Mouse (Mus musculus): Measurements from ENCODE around the gene Hba-a2.
A peak's percentile ranks its signal among the peaks of the same experiment; 100 is the strongest.
"Not testable (repeated sequence)": the region's sequence is repeated elsewhere in the genome, so short reads cannot be mapped to it uniquely, and the experiment has no call there.

Hba-a2 gene

GRCm38 (mm10) chr11:32283091-32283777, 13.1 kb upstream of the Hba-a2 start, which contains the start of gene Hba-a1:
Gene Hba-a1 (plus strand): TSS chr11:32283511.
- DNase-seq (ENCODE audit: low spot score in 2 of 2) = not testable (repeated sequence)

GRCm38 (mm10) chr11:32284582-32284981, 11.7 kb upstream of the Hba-a2 start:
- not testable (repeated sequence) for DNase-seq (ENCODE audit: low spot score in 2 of 2)

- no peak for DNase-seq (ENCODE audit: low spot score in 2 of 2)
These were observed 11.1 kb upstream of the Hba-a2 start for GRCm38 (mm10) chr11:32285031-32285775.

GRCm38 (mm10) chr11:32285887-32286286, 10.4 kb upstream of the Hba-a2 start:
- DNase-seq (ENCODE audit: low spot score in 2 of 2) = not testable (repeated sequence)

- DNase-seq (ENCODE audit: low spot score in 2 of 2) = peak; percentile 58 to 75
These were observed 9.4 kb upstream of the Hba-a2 start, which contains the start of gene Hbq1b for GRCm38 (mm10) chr11:32286695-32287492. Gene Hbq1b (plus strand): TSS chr11:32286965.

- DNase-seq (ENCODE audit: low spot score in 2 of 2) = no peak
These were observed 8.8 kb upstream of the Hba-a2 start for GRCm38 (mm10) chr11:32287493-32287825.

- not testable (repeated sequence) for DNase-seq (ENCODE audit: low spot score in 2 of 2)
These were observed 3.5 kb upstream of the Hba-a2 start for GRCm38 (mm10) chr11:32292819-32293218.

- not testable (repeated sequence) for DNase-seq (ENCODE audit: low spot score in 2 of 2)
These were observed 2.8 kb upstream of the Hba-a2 start for GRCm38 (mm10) chr11:32293479-32293878.

GRCm38 (mm10) chr11:32297417-32297816, 1.1 kb downstream of the Hba-a2 start:
- DNase-seq (ENCODE audit: low spot score in 2 of 2) = not testable (repeated sequence)

- DNase-seq (ENCODE audit: low spot score in 2 of 2) = no peak
These were observed 1.7 kb downstream of the Hba-a2 start for GRCm38 (mm10) chr11:32297866-32298531.

- DNase-seq (ENCODE audit: low spot score in 2 of 2) = no peak
These were observed 2.2 kb downstream of the Hba-a2 start for GRCm38 (mm10) chr11:32298532-32298918.

GRCm38 (mm10) chr11:32299865-32300264, 3.6 kb downstream of the Hba-a2 start, which contains the start of gene Hbq1a:
Gene Hbq1a (plus strand): TSS chr11:32300069.
- DNase-seq (ENCODE audit: low spot score in 2 of 2) = peak in 1 of 2 experiments; percentile 61

- no peak for DNase-seq (ENCODE audit: low spot score in 2 of 2)
These were observed 4.3 kb downstream of the Hba-a2 start for GRCm38 (mm10) chr11:32300279-32301267.

GRCm38 (mm10) chr11:32301506-32301905, 5.2 kb downstream of the Hba-a2 start:
- DNase-seq (ENCODE audit: low spot score in 2 of 2) = no peak

GRCm38 (mm10) chr11:32302824-32303419, 6.6 kb downstream of the Hba-a2 start:
- peak in 1 of 2 experiments; percentile 32 for DNase-seq (ENCODE audit: low spot score in 2 of 2)

- DNase-seq (ENCODE audit: low spot score in 2 of 2) = no peak
These were observed 7.2 kb downstream of the Hba-a2 start for GRCm38 (mm10) chr11:32303455-32303854.

GRCm38 (mm10) chr11:32307006-32307405, 10.7 kb downstream of the Hba-a2 start:
- DNase-seq (ENCODE audit: low spot score in 2 of 2) = no peak

GRCm38 (mm10) chr11:32309446-32309845, 13.2 kb downstream of the Hba-a2 start:
- no peak for DNase-seq (ENCODE audit: low spot score in 2 of 2)

GRCm38 (mm10) chr11:32309928-32310327, 13.6 kb downstream of the Hba-a2 start:
- no peak for DNase-seq (ENCODE audit: low spot score in 2 of 2)

- no peak for DNase-seq (ENCODE audit: low spot score in 2 of 2)
These were observed 19.7 kb downstream of the Hba-a2 start for GRCm38 (mm10) chr11:32316009-32316408.

Measured in frontal cortex, postnatal 14 days (tissue).